Mouse (Mus musculus): ENCODE measurements at regions not wholly inside any gene's neighbourhood (a gene's known extent, or its start where the extent isn't known, plus 50 kb on each side); places are given as distances from the start of the nearest gene placed in this dataset.

DNA sequence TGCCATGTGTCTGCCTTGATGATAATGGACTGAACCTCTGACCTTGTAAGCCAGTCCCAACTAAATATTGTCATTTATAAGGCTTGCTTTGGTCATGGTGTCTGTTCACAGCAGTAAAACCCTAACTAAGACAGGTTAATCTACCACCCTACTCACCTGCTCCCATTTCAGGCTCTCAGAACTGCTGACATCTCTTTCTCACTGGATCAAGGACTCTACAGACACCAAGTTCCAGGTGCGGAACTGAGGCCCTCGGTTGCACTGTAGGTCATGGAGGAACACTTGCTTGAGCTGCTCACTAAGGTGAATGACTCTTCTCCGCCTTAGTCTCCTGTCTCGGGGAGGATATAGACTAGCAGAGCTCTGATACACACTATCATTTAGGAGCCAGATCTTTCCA, 254.0 kb upstream of the Myt1l start:
- TF ChIP-seq CTCF (IDR thresholded peaks at IDR 0.05; ENCODE audit: borderline replicate concordance, control insufficient read depth, extremely low read depth, insufficient read depth, low read length, poor library complexity), result no peak
- TF ChIP-seq POLR2A (IDR thresholded peaks at IDR 0.05; ENCODE audit: control insufficient read depth, extremely low read depth, insufficient read depth, low read length, poor library complexity), result no peak

All from thymus, adult 2 months (tissue).